Mouse (Mus musculus): ENCODE data around the gene Ryr2. TPM values are rescaled to one million over a fixed set of nuclear protein-coding genes. Genes with fewer than 3 reads are reported as not detected.

Ryr2 gene
- polyA plus RNA-seq, 2 experiments, result 0.37 to 0.79 TPM

- 28% methylated on average over 1 of the region's 1 CpGs for WGBS
- Histone ChIP-seq H3K27me3 (ENCODE audit: control insufficient read depth, insufficient read depth, low read length) (peaks cover 39% of the 10 kb centered on the region), H3K4me2 (replicated peaks; ENCODE audit: low read depth, low read length, severe bottlenecking) (no peak overlapping the region), H3K4me1 (ENCODE audit: control insufficient read depth, insufficient read depth, low read length) (peaks cover 7% of the 10 kb centered on the region), H3K9ac (ENCODE audit: low read depth, low read length, severe bottlenecking) (no peak overlapping the region), H3K9me3 (ENCODE audit: control insufficient read depth, low read length) (no peaks in the 10 kb centered on the region), H3K4me3 (replicated peaks; ENCODE audit: low read length) (no peak overlapping the region), H3K36me3 (ENCODE audit: control insufficient read depth, insufficient read depth, low read length) (no peaks in the 10 kb centered on the region), H3K27ac (replicated peaks; ENCODE audit: low read depth, low read length) (no peak overlapping the region)
- ATAC-seq (ENCODE audit: low FRiP score, low read depth) (no peak), DNase-seq (ENCODE audit: low spot score) (no peak)
- no peak for TF ChIP-seq POLR2A (IDR thresholded peaks at IDR 0.05; ENCODE audit: borderline replicate concordance, extremely low read depth, insufficient read depth, insufficient read length)
Observed at GRCm38 (mm10) chr13:12104318-12104717, 2.4 kb downstream of the Ryr2 start.

- no peak for DNase-seq (ENCODE audit: low spot score)
- H3K9me3 ChIP-seq (ENCODE audit: control insufficient read depth, low read length), result no peaks in the 10 kb centered on the region
- no peak for TF ChIP-seq POLR2A (IDR thresholded peaks at IDR 0.05; ENCODE audit: borderline replicate concordance, extremely low read depth, insufficient read depth, insufficient read length)
- no peak overlapping the region for H3K9ac ChIP-seq (ENCODE audit: low read depth, low read length, severe bottlenecking)
- peaks cover 7% of the 10 kb centered on the region for H3K4me1 ChIP-seq (ENCODE audit: control insufficient read depth, insufficient read depth, low read length)
- no peak overlapping the region for H3K4me3 ChIP-seq (replicated peaks; ENCODE audit: low read length)
- 60% methylated on average over 3 of the region's 3 CpGs for WGBS
- H3K27me3 ChIP-seq (ENCODE audit: control insufficient read depth, insufficient read depth, low read length), result peaks cover 39% of the 10 kb centered on the region
- no peak for ATAC-seq (ENCODE audit: low FRiP score, low read depth)
- no peak overlapping the region for H3K27ac ChIP-seq (replicated peaks; ENCODE audit: low read depth, low read length)
- no peaks in the 10 kb centered on the region for H3K36me3 ChIP-seq (ENCODE audit: control insufficient read depth, insufficient read depth, low read length)
- no peak overlapping the region for H3K4me2 ChIP-seq (replicated peaks; ENCODE audit: low read depth, low read length, severe bottlenecking)
Observed at GRCm38 (mm10) chr13:12103017-12103416, 3.7 kb downstream of the Ryr2 start.

GRCm38 (mm10) chr13:12099446-12099845, 7.3 kb downstream of the Ryr2 start:
- no peak for ATAC-seq (ENCODE audit: low FRiP score, low read depth)
- Histone ChIP-seq H3K36me3 (ENCODE audit: control insufficient read depth, insufficient read depth, low read length) (no peaks in the 10 kb centered on the region), H3K27me3 (ENCODE audit: control insufficient read depth, insufficient read depth, low read length) (peaks cover 10% of the 10 kb centered on the region; the same call in 1 of the 2 replicates), H3K4me2 (replicated peaks; ENCODE audit: low read depth, low read length, severe bottlenecking) (no peak overlapping the region), H3K4me1 (ENCODE audit: control insufficient read depth, insufficient read depth, low read length) (no peaks in the 10 kb centered on the region), H3K27ac (replicated peaks; ENCODE audit: low read depth, low read length) (no peak overlapping the region), H3K9ac (ENCODE audit: low read depth, low read length, severe bottlenecking) (no peak overlapping the region), H3K9me3 (ENCODE audit: control insufficient read depth, low read length) (no peaks in the 10 kb centered on the region), H3K4me3 (replicated peaks; ENCODE audit: low read length) (no peak overlapping the region)
- no peak for DNase-seq (ENCODE audit: low spot score)
- TF ChIP-seq POLR2A (IDR thresholded peaks at IDR 0.05; ENCODE audit: borderline replicate concordance, extremely low read depth, insufficient read depth, insufficient read length), result no peak
- whole genome bisulfite sequencing, result 90% methylated on average over 3 of the region's 3 CpGs

DNA sequence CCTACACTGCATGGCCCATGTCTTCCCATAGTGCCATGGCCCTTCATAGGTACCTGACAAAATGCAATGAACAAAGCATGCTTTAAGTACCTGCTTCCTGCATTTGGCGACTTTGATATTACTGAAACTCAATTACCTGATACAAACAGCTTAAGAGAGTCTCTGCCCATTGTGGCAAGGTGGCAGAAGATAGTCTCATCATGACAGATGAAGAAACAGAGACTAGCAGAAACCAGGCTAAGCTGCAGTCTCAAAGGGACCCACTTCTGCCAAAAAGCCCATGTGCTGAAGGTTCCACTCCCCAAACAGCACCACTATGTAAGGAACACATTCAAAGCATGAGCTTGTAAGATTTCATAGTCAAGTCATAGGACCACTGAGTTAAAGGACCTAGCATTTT, 7.8 kb downstream of the Ryr2 start:
- ATAC-seq (ENCODE audit: low FRiP score, low read depth), result no peak
- H3K36me3 ChIP-seq (ENCODE audit: control insufficient read depth, insufficient read depth, low read length), result no peaks in the 10 kb centered on the region
- TF ChIP-seq POLR2A (IDR thresholded peaks at IDR 0.05; ENCODE audit: borderline replicate concordance, extremely low read depth, insufficient read depth, insufficient read length), result no peak
- H3K4me3 ChIP-seq (replicated peaks; ENCODE audit: low read length), result no peak overlapping the region
- no peaks in the 10 kb centered on the region for H3K4me1 ChIP-seq (ENCODE audit: control insufficient read depth, insufficient read depth, low read length)
- H3K4me2 ChIP-seq (replicated peaks; ENCODE audit: low read depth, low read length, severe bottlenecking), result no peak overlapping the region
- no peaks in the 10 kb centered on the region for H3K9me3 ChIP-seq (ENCODE audit: control insufficient read depth, low read length)
- H3K27ac ChIP-seq (replicated peaks; ENCODE audit: low read depth, low read length), result no peak overlapping the region
- WGBS, result 78% methylated on average over 1 of the region's 1 CpGs
- DNase-seq (ENCODE audit: low spot score), result no peak
- peaks cover 10% of the 10 kb centered on the region; the same call in 1 of the 2 replicates for H3K27me3 ChIP-seq (ENCODE audit: control insufficient read depth, insufficient read depth, low read length)
- H3K9ac ChIP-seq (ENCODE audit: low read depth, low read length, severe bottlenecking), result no peak overlapping the region

DNA sequence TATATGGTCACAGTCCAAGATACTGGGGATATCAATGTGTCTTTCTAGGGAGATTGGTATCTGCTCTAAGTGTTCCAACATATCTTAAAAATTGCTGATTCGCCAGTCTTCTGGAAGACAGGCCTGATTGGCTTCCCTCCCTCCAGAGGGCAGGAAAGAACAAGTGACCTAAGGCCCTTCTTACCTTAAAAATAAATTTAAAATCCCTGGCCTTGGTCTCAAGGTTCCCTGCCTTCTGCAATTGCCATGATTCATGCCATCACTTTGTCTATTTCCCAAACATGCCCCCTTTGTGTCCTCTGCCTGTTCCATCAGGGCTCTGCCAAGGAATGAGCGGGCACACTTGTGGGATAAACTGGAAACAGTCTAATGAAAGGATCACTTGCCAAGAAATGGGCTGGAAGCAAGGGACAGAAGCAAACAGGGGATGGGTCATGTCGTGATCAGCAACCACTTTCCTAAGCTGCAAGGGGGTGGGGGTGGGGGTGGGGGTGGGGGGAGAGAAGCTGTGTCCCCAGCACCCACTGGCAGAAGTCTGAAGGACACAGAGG, 10.3 kb downstream of the Ryr2 start:
- Histone ChIP-seq H3K4me3 (replicated peaks; ENCODE audit: low read length) (no peak overlapping the region), H3K36me3 (ENCODE audit: control insufficient read depth, insufficient read depth, low read length) (no peaks in the 10 kb centered on the region), H3K4me2 (replicated peaks; ENCODE audit: low read depth, low read length, severe bottlenecking) (no peak overlapping the region), H3K27ac (replicated peaks; ENCODE audit: low read depth, low read length) (no peak overlapping the region), H3K9ac (ENCODE audit: low read depth, low read length, severe bottlenecking) (no peak overlapping the region), H3K4me1 (ENCODE audit: control insufficient read depth, insufficient read depth, low read length) (no peaks in the 10 kb centered on the region), H3K9me3 (ENCODE audit: control insufficient read depth, low read length) (no peaks in the 10 kb centered on the region), H3K27me3 (ENCODE audit: control insufficient read depth, insufficient read depth, low read length) (peaks cover 6% of the 10 kb centered on the region; the same call in 1 of the 2 replicates)
- TF ChIP-seq POLR2A (IDR thresholded peaks at IDR 0.05; ENCODE audit: borderline replicate concordance, extremely low read depth, insufficient read depth, insufficient read length), result no peak
- DNase-seq (ENCODE audit: low spot score) (no peak), ATAC-seq (ENCODE audit: low FRiP score, low read depth) (no peak)
- WGBS, result 77% methylated on average over 3 of the region's 3 CpGs

- no peak for ATAC-seq (ENCODE audit: low FRiP score, low read depth)
Observed at GRCm38 (mm10) chr13:12094569-12094968, 12.2 kb downstream of the Ryr2 start.

More at GRCm38 (mm10) chr13:12094569-12094968, 12.2 kb downstream of the Ryr2 start:
- DNase-seq (ENCODE audit: low spot score), result no peak
- no peak overlapping the region for H3K27ac ChIP-seq (replicated peaks; ENCODE audit: low read depth, low read length)
- H3K9ac ChIP-seq (ENCODE audit: low read depth, low read length, severe bottlenecking), result no peak overlapping the region
- no peaks in the 10 kb centered on the region for H3K27me3 ChIP-seq (ENCODE audit: control insufficient read depth, insufficient read depth, low read length)
- no peak for TF ChIP-seq POLR2A (IDR thresholded peaks at IDR 0.05; ENCODE audit: borderline replicate concordance, extremely low read depth, insufficient read depth, insufficient read length)
- no peak overlapping the region for H3K4me3 ChIP-seq (replicated peaks; ENCODE audit: low read length)
- no peak overlapping the region for H3K4me2 ChIP-seq (replicated peaks; ENCODE audit: low read depth, low read length, severe bottlenecking)
- H3K4me1 ChIP-seq (ENCODE audit: control insufficient read depth, insufficient read depth, low read length), result no peaks in the 10 kb centered on the region
- H3K9me3 ChIP-seq (ENCODE audit: control insufficient read depth, low read length), result no peaks in the 10 kb centered on the region
- 75% methylated on average over 7 of the region's 7 CpGs for WGBS
- H3K36me3 ChIP-seq (ENCODE audit: control insufficient read depth, insufficient read depth, low read length), result no peaks in the 10 kb centered on the region

Measured in limb, embryonic 14.5 days (tissue).